Mouse (Mus musculus) kidney, adult 10 weeks (tissue): ENCODE data around the gene Spata1. TPM values are rescaled to one million over a fixed set of nuclear protein-coding genes. Genes with fewer than 3 reads are reported as not detected.

Source experiments
- polyA plus RNA-seq: library from polyadenylated mRNA; stranded (reverse); fragments of 350-450 nt; fragmentation: Illumina TruSeq; extraction: RNeasy Lipid Tissue Mini Kit (QIAGEN cat#74804); gene quantifications from one replicate; pipeline ENCODE4 v1.2.3, GENCODE M21; 2014; ENCODE audit warnings: low read depth, low replicate concordance

The Spata1 gene
- 7.1 TPM for polyA plus RNA-seq

GRCm38 (mm10) chr3:146499431-146500002 is at the start of gene Spata1, which contains the start of gene Gng5:
TSS of gene Spata1 (minus strand) at chr3:146499753.
TSS of gene Gng5 (plus strand) at chr3:146499807.

GRCm38 (mm10) chr3:146520798-146521651 is 21.5 kb upstream of the Spata1 start, which contains the start of gene Rpf1:
TSS of gene Rpf1 (minus strand) at chr3:146521429.

DNA sequence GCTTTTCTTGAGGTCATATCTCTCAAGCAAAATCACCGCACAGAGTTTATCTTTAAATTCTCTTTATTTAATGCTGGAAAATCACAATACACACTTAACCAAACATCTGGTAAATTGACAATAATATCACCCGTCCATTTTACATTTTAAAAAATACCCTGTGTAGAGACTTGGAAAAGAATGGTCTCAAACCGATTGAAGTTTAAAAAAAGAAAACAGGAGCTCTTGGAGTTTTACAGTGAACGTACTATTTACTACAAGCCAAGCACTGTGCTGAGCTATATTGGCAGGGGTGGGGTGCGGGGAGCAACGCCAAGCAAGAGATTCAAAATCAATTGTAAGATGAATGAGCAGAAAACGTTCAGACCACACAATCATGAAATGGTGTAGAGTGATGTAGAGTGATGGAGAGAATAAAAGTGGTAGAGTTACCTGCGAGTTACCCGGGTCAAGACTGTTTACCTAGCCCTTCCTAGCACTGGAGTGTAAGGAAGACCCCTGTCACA is 49.8 kb downstream of the Spata1 start, which contains the start of gene Ctbs:
Ctbs (plus strand) TSS at position 51 of the 506 bp plus-strand sequence.

Other genes with a start within 250 kb of the Spata1 start
- gene Ssx2ip, start 95.1 kb downstream of the Spata1 start, polyA plus RNA-seq = 45.2 TPM
- 85.8 TPM for gene Ctbs, start 50.0 kb downstream of the Spata1 start, polyA plus RNA-seq
- 922 TPM for gene Gng5, start 54 bp upstream of the Spata1 start, polyA plus RNA-seq
- gene Rpf1, start 21.7 kb upstream of the Spata1 start, polyA plus RNA-seq = 127 TPM
- gene Uox, start 70.7 kb upstream of the Spata1 start, polyA plus RNA-seq = not detected
- gene Dnase2b, start 115.8 kb upstream of the Spata1 start, polyA plus RNA-seq = not detected
- not detected for gene 4930503B20Rik, start 151.6 kb upstream of the Spata1 start, polyA plus RNA-seq
- 0.89 TPM for gene Samd13, start 185.8 kb upstream of the Spata1 start, polyA plus RNA-seq